Mouse (Mus musculus) frontal cortex, postnatal 14 days (tissue): ENCODE data around the gene 9430038I01Rik.
"Not testable (repeated sequence)": the region's sequence is repeated elsewhere in the genome, so short reads cannot be mapped to it uniquely, and the experiment has no call there.

Source experiments
- DNase-seq, 2 experiments: peaks; one replicate each; pipeline ENCODE4 v3.0.0; 2022; ENCODE audit warnings: low spot score in 2 of 2

9430038I01Rik gene

GRCm38 (mm10) chr7:137410337-137411197 is at the start of gene 9430038I01Rik:
Gene 9430038I01Rik, minus strand, starts transcription at chr7:137410762.
- peak; percentile 91 to 93 for DNase-seq

DNA sequence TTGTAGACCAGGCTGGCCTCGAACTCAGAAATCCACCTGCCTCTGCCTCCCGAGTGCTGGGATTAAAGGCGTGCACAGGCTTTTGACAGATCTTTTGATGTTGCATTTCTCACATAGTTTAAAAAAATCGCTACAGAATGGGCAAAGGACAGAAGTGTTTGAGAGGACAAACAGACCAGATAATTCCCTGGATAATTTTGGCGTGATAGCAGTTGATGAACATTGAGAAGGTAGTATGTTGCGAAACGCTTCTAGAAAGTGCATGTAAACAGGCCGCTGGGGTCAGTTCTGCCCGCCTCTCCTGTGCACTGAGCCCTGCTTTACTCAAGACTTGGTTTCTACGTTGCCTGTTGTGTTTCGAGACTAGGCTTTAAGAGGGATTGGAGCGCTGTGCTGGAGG is 34.8 kb upstream of the 9430038I01Rik start:
- no peak for DNase-seq

DNA sequence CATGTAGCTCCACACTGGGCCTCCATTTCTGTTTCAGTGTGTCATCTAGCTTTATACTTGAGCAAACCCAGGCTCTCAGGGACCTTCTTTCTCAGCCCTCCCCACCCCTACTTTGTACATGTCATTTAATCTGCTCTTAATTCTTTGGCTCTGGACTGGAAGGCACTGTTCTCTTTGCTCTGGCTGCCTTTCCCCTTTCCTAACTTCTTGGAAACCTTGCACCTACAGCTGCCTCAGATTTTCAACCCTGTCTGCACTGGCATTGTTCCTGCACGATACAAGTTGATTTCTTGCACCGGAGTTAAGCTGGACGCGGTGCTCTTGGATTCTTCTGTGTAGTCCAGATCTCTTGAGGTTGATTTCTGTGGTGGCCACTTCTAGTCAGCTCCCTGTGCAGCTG is 32.4 kb upstream of the 9430038I01Rik start:
- DNase-seq: no peak

DNA sequence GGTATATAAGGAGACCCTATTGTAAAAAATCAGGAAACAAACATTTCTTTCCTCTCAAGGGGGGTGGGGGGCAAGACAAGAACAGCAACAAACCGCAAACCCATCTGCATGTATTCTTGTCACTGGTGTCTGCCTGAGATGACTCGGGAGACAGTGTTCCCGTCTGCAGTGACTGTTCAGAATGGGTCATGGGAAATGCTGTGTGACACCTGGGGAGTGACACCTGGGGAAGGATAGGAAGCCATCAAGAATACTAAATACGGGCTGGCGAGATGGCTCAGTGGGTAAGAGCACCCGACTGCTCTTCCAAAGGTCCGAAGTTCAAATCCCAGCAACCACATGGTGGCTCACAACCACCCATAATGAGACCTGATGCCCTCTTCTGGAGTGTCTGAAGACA is 28.4 kb upstream of the 9430038I01Rik start:
- not testable (repeated sequence) for DNase-seq

DNA sequence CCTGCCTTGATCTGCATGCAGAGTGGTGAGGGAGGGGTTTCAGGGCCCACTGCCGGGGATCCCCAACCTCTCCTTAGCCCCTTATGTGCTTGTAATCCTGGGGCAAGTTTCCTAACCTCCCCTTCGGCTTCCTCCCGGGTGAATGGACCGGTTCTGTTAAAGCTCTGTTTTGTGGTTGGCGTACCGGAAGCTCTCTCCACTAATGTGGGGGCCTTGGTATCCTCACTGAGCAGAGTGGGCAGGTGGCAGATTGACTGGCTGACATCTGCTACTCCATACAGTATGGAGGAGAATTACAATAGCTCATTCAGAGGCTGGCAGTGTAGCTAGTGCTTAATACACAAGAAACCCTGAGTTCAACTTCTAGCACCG is 27.6 kb upstream of the 9430038I01Rik start:
- DNase-seq: peak; percentile 17 to 26

DNA sequence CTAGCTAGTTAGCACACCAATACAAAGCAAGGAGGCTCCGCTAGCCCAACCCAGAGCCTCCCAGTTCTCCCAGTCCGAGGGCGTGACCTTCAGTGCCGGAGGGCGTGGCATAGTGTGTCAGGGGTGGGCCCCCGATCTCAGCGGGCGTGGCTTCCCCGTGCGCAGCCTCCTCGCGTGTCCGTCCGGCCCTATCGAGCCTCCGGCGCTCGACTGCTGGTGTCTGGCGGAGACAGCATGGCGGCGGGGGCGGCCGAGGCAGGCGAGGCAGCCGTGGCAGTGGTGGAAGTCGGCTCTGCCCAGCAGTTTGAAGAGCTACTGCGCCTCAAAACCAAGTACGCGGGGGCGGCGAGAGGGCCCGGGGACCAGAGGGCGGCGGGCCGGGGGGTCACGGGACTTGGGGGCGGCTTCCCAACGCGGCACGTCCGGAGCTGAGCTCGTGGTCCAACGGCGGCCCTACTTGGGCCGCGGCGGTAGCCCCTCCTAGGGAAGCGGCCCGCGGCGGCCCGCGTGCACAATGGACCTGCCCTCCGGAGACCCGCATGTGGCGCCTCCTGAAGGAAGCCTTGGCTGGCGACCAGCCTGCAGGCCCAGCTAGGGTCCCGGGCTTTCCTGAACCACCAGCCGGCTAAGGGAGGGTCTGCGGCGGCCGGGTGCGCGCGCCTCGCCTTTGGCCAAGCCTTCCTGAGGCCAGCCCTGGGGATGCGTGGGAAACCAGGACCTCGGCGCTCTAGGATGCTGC is 27.0 kb upstream of the 9430038I01Rik start, which contains the start of gene Glrx3:
Glrx3 (plus strand) TSS at position 175 of the 739 bp plus-strand sequence.
- DNase-seq: peak; percentile 87 to 90

DNA sequence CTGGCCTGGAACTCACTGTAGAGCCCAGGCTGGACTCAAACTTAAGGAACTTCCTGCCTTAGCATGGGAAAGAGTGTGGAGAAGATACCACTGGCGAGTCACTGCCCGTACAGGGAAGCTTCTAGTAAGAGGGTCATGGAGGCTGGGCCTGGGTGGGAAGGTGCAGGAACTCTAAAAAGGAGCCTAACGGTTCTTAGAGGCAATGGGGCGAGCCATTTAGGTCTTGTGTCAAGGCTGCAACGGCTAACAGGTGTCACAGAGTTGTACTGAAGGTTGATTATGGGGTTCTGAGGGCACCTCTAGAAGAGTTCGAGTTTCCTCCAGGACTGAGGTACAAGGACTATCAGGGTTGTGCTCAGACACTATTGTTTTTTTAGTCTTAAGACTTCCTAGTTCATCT is 26.3 kb upstream of the 9430038I01Rik start:
- no peak for DNase-seq

- no peak for DNase-seq
Measured at GRCm38 (mm10) chr7:137431769-137432603, 21.4 kb upstream of the 9430038I01Rik start.

- DNase-seq: no peak
Measured at GRCm38 (mm10) chr7:137426693-137427092, 16.1 kb upstream of the 9430038I01Rik start.

DNA sequence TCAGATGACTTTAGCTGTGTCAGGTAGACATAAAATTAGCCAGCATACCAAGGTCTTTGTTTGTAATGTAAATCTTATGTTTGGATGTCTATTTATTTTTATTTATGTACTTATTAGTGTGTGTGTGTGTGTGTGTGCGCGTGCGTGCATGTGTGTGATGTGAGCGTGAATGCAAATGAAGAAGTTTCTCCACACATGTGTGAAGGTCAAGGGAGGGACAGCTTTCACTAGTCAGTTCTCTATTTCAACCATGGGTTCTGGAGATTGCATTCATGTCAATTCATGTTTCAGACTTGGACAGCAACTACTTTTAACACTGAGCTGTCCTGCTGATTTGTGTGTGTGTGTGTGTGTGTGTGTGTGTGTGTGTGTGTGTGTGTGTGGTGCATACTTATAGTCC is 10.7 kb upstream of the 9430038I01Rik start:
- no peak for DNase-seq

- no peak for DNase-seq
Measured at GRCm38 (mm10) chr7:137420550-137420949, 10.0 kb upstream of the 9430038I01Rik start.

GRCm38 (mm10) chr7:137414710-137415109 is 4.1 kb upstream of the 9430038I01Rik start:
- no peak for DNase-seq

DNA sequence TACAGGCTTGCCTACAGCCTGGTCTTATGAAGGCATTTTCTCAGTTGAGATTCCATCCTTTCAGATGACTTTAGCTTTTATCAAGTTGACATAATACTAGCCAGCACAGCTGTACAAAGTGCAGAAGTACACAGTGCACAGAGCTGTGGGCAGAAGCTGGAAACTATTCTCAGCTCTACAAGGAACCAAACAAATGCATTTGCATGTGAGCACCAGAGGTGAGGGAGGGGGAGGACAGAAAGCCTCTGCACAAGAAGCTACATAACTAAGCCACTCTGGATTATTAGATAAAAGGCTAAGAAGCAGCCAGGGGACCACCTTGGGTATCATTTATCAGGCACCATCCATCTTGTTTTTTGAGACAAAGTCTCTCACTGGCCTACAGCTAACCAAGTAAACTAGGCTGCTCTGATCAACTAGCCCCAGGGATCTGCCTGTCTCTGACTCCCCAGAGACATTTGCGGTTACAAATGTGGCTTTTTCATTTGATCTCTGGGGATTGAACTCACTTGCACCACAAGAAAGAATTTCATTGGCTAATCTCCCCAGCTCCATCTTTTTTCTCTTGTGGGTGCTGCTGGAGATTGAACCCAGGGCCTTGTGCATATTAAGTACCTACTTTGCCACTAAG is 3.0 kb downstream of the 9430038I01Rik start:
- no peak for DNase-seq

DNA sequence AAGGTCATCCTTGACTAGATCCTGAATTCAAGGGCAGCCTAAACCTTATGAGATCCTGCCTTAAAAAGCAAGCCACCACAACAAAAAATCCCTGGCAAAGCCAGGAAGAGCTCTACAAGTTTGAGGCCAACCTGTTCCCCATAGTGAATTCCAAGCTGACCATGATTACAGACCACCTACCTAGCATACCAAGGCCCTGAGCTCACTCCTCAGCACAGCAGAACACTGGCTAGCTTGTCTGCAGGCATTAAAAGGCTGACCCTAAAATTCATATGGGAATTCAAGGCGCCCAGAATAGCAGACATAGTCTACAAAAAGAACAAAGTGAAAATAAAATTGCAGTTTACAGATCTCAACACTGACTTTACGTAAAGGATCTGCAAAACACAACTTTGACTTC is 6.4 kb downstream of the 9430038I01Rik start:
- no peak for DNase-seq

DNA sequence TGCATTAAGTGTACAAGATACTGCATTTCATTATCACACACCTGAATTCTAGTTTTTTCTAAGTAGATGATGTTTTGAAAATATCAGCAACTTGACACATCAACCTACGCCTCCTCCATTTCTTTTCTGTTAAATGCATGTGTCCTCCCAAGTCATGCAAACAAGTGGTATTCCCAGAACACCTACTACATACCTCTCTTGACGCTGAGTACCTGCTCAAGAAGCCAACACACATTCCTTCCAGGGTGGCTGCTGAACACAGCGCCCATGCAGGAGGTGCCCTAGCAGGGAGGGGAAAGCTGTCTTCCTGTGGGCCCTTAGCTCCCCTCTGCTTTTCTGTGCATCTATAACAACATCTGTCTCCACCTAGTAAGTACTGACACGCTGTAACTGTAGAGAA is 11.6 kb downstream of the 9430038I01Rik start:
- DNase-seq: no peak

DNA sequence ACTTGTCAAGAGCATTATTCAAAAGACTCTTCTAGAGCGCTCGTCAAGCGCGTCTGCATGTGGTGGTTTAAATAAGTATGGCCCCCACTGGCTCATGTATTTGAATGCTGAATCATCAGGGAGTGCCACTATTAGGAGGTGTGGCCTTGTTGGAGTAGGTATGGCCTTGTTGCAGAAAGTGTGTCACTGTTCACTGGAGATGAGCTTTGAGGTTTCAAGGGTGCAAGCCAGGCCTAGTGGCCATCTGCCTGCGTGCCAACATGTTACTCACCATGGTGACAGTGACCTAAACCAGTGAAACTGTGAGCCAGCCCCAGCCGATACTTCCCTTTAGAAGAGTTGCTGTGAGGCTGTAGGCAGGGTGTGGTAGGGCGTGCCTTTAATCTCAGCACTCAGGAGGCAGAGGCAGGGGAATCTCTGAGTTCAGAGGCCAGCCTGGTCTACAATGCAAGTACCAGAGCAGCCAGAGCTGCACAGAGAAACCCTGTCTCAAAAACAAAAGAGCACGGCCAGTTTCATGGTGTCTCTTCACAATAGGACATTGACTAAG is 13.1 kb downstream of the 9430038I01Rik start:
- DNase-seq: no peak

GRCm38 (mm10) chr7:137395421-137395820 is 15.1 kb downstream of the 9430038I01Rik start:
- no peak for DNase-seq

- DNase-seq: no peak
Measured at GRCm38 (mm10) chr7:137387863-137388262, 22.7 kb downstream of the 9430038I01Rik start.

DNA sequence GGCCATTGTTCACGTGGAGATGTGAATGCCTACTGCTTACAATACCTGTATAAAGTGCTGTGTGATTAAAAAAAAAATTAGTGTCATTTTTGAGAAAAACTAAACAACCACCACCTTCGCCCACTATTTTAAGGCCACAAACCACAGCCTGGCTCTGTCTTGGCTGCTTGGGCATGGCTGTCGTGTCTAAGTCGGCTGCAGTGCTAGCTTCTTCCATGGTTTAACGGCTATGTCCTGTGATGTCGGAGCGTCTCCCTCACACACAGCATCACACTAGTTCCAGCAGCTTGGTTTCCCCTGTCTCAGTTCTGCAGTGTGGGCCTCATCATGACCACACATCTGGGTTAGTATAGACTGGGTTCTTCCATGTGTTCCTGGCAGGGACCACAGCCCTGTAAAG is 35.6 kb downstream of the 9430038I01Rik start:
- DNase-seq: no peak

DNA sequence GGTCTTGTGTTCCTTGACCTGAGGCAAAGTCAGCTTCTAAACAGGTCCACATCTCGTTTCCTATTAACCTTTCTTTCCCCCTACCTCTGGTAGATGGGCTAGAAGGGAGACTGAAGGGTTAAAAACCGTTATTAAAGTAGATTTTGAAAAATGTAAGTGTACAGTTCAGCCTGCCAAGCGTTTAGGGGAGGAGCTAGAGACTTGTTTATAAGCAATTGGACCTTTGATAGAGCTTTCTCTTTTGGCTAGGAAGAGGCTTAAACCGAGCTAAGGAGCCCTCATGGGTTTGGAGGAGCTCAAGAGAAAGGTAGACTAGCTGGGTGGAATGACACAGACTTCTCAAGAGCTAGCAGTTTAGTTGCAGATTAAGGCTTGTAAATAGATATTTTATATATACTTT is 38.8 kb downstream of the 9430038I01Rik start:
- DNase-seq: no peak

DNA sequence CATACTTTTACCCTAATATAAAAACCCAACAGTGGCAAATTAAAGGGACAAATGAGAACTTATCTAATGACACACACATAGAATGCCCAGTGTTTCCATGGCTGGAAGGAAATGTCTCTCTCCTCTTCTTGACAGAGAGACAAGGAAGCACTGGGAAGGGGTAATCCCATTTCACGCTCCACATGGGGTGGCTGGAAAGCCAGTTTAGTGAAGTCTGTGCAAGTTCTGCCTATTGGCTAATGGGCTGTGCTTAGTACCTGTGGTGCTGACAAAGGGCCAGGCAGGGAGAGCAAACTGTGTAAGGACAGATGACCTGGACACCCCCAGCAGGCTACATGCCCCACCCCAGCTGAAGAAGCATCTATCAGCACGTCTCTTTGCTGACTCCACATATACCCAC is 40.4 kb downstream of the 9430038I01Rik start:
- no peak for DNase-seq
